Mouse (Mus musculus) ES-CJ7 (cell line): ENCODE data around the gene Efhd1.

Experiments used
- DNase-seq: peaks from one replicate; pipeline ENCODE4 v3.0.0; 2011; ENCODE audit warnings: low read depth, low spot score

Gene Efhd1

DNA sequence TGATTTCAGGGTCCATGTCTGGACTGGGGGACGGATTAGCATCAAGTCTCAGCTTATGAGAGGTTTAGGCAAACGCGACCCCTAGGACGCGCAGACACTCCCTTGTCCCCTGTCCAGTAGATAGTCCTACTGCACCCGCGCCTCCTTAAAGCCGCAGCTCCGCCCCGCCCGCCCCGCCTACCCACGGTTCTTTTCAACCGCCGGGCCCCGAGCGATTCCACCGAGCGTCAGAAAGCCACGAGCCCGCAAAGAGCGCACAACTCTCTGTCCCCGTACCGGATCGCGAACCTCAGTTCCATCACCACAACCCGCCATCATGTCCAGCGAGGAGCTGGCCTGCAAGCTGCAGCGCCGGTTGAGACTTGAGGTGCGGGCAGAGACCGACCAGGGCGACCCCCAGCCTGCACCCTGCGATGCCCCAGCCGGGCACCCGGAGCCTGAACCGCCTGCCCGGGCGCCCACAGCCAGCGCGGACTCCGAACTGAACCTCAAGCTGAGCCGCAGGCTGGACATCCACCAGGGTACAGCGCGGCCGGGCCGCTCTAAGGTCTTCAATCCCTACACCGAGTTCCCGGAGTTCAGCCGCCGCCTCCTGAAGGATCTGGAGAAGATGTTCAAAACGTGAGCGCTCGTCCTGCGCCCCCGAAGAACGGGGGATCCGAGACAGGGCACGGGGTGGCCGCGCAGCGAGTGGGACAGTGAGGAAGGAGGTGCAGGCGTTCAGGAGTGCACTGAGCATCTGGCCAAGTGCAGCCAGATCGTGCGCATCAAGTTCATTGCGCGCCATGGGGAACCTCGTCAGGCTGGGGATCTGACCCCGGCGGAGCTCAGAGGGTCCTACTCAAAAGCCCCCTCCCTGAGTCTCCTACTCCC is at the start of gene Efhd1:
Gene Efhd1 (plus strand): TSS at position 230 of the 873 bp plus-strand sequence.
- peak; percentile 48 for DNase-seq

DNA sequence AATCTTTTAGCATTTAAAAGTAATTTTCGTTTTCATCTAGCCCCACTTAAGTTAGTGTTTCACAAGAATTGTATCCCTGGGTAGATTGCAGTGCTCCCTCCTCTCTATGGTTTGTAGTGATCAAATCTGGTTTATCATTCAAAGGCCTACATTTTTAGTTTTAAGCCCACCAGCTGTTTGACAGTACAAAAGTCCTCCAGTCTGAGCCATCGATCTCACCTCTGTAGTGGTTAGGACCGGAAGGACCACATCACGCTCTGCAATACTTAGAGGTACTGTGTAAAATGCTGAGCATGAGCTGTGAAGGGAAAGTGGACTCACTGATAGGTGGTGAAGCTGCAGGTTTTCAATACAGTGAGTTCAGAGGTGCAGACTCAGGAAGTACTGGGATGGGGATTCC is 49.4 kb upstream of the Efhd1 start:
- no peak for DNase-seq

DNA sequence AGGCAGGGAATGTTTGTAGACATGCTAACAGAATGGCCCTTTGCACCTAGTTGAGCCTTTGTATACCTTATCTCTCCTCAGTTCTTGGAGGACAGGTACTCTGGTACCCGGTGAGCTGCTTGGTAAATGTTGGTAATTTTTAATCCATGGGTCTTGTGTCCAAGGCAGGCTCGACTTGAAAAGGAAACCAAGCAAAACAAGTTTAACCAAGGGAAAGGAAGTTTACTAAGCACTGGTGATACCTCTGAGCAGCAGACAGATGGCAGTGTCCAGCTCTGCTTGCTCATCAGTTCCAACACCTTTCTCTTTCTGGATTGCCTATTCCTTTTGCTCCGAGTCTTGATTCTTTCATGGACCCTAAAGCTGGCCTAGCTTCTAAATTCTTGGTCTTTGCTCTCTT is 46.2 kb upstream of the Efhd1 start:
- DNase-seq, result peak; percentile 79

DNA sequence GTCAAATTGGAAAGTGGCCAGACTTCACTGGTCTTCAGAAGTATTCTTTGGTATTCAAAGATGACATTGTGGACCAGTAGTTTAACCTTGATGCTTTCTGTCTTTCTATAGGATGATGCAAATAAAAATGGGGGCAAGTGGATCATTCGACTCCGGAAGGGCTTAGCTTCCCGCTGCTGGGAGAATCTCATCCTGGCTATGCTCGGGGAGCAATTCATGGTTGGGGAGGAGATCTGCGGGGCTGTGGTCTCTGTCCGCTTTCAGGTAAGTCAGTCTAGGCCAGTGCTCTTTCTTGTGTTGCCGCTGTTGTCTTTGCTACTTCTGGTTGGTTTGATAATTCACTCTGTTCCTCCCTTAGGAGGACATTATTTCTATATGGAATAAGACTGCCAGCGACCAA is 38.4 kb upstream of the Efhd1 start:
- DNase-seq, result peak; percentile 81

DNA sequence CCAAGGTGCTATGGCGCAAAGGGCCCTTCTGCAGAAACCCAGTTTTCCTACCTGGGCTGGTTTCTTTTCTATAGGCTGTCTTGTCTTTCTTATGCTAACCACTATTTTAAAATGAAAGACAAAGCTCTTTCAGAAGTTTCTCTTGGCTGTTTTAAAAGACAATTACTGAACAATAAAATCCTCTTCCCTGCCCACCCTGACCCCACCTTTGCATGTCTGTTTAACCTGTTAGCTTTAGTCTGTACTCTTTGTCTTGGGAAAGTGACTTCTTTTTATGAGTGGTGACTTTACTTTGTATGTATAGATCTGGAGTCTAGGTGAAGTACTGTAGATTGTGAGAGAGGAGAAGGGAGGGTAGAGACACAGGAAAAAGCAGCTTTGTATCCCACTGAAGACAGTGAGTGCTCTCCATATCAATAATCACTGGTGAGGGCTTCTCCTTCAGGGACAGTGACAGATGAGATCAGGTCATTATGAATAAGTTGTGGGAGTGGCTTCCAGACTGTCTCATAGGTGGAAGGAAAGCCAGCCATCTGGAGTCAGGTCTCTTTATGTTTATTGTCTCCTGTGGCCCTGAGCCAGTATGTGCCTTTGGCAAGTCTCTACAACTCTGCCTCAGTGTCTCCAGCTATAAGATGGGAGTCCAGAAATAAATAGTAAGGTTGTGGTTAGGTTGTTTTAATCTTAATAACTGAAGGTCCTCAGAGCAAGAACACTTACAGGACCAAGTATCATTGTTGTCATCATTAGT is 37.6 kb upstream of the Efhd1 start:
- peak; percentile 97 for DNase-seq

DNA sequence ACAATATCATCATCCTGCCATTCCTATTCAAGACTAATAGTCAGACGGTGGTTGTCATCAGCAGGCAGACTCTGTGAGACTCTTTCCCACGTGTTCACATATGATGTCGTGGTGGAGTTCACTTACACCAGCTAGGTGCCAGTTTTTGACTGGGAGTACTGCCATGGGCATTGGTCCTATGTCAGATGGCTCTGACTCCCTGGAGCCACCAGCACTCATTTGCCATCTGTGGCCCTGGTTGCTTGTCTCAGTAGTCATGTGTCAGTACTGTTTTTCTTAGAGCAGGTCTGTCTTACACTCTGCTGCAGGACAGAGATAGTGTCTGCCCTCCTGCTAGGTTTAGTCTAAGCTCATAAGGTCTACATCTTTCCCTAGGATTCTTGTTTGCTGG is 37.0 kb upstream of the Efhd1 start:
- peak; percentile 31 for DNase-seq

DNA sequence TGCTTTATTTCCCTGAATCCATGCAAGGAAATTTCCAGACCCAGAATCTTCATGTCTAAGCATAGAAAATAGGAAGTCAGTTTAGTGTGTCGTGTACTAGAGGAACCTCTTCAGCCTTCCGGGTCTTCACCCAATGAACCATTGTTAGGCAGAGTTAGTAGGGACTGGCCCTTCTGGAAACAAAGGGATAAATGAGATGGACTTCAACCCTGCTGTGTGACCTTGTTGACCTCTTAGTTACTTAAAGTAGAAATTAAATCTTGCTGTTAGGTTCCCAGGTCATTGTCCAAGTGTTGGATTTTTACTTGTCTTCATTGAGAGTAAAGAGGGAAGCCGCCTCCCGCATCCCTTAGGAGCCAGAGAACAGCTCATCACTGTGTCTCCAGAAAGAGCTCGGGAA is 33.6 kb upstream of the Efhd1 start:
- DNase-seq, result peak; percentile 94

DNA sequence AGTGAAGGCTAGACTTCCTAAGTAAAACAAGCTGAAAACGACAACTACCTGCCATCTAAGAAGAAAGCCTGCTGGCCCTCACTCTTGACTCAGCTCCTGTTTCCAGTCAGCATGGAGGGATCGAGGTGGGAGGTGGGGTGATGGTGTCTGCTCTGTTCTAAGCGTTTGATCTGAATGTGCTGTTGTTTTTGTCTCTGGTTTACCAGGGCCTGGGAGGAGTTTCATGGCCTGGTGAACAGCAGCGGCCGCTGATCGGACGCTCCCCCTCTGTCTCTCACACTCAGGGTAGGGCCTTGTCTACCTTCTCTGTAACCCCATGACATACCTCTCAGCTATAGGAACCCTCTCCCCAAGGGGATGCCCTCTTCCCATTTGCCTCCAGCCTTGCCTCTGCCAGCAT is 32.0 kb upstream of the Efhd1 start:
- DNase-seq, result peak; percentile 53

DNA sequence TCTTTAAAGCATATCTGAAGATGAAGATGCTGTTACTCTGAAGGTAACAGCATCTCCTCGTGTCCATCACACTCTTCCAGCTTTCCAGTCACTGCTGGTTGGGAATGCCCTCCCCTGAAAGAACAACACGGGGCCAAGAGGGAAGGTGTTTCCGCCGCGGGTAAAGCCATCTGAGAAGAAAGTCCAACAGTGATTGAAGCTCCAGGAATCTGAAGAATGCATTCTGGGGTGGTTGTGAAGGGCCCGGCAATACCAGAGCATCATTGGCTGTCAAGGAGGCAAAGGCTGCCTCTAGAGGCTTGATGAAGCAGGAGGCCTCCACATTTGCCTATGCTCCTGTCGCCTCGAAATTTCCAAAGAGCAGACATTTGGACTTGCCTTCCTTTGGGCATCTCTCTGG is 25.1 kb upstream of the Efhd1 start:
- DNase-seq, result peak; percentile 76

DNA sequence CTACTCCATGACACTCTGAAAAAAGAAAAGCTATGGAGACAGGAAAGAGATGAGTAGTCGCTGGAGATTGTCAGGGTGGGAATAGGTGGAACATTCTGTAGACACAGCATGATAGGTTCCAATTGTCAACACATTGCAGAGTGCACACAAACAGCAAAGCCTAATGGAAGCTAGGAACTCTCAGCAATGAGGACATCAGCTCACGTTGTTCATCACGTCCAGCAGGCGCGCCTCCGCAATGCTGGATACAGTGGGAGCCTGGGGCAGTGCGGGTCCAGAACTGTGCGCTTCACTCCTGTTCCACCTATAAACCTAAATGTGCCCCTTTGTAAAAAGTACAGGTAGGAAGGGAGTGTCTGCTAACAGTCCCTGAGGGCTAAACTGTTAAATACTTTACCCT is 21.1 kb upstream of the Efhd1 start:
- DNase-seq, result no peak

DNA sequence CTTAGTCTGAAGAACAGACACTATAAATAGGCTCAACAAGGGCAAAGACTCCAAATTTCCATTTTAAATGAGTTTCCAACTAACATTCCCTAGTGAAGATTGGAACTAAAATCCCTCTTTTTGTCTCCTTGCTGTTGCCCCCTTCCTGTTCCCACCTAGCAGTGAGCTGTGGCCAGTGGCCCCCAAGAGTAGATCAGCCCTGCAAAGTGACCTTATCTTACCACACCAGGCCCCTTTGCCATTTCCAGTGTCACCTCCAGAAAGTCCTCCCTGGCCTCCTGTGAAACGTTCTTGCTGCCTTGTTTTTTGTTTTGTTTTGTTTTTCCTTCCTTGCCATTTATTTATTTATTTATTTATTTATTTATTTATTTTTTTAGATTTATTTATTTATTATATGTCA is 18.7 kb upstream of the Efhd1 start:
- no peak for DNase-seq

DNA sequence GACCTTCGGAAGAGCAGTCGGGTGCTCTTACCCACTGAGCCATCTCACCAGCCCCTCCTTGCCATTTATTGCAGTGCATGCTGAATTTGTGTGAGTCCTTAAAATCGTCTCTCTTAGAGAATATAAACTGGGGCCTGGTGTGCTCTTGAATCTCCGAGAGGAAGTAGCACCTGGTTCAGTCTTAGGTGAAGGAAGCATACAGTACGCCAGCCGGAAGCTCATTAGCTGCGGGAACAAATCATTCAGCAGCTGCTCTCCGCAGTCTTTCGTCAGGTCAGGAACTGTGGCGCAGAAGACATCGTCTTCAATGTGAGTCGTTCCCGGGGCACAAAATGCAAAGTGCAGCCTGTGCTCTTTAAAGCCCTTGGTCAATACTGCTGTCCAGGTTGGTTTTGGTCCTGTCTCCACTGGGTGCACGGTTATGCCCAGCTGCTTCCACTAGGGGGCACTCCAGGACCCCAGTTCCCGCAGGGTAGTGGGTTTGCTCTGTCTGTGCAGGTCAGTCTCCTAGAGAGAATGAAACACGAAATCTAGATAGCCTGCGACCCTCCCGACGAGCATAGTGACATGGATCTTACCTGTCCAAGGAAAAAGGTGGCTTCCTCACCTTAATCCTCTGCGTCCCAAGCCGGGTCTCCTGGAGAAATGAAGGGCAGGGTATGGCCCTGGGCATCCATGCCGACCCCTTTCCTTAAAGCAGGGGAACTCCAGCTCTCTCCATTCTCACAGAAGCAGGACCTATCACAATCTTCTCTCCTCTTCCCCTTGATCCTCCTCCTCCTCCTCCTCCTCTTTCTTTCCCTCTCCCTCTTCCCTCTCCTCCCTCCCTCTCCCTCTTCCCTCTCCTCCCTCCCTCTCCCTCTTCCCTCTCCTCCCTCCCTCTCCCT is 18.0 kb upstream of the Efhd1 start:
- peak; percentile 90 for DNase-seq

DNA sequence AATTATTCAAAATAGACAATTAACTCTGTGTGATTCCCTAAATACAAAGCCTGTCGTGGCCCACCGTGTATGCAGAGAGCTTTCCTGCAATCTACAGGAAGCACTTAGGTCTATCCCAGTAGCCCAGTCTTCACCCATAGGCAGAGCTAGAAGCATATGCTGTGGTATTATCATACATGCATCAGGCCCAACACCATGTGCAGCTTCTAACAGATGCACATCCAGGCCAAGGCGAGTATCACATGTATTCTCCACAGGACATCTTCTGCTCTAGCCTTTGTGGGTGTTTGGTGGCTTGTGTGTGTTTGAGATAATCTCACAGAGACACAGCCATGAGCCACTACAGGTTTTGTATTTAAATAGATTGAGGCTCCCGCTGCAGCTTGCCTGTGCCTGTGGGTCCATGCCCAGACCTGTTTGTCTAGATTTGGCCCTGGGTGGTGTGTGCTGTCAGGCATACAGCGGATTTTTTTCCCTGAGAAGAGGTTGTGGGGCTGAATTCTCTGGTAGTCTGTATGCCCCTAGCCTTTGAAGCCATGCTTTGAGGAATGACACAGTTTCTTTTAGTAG is 12.0 kb upstream of the Efhd1 start:
- DNase-seq, result no peak

DNA sequence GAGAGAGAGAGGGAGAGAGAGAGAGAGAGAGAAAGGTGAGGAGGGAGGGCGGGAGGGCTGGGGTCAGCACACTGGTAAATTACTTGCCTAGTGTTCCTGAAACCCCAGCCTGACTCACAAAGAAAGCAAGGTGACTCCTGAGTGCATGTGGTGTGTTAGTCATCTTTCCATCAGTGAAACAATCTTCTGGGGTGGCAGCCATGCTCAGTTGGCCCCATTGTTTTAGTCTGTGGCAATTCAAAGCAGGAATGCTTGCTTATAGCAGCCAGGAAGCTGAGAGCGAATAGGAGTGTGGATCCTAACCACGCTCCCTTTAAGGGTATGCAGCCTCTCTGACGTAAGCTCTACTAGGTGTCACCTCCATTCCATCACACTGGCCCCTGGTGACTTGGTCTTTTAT is 9.0 kb upstream of the Efhd1 start:
- no peak for DNase-seq

DNA sequence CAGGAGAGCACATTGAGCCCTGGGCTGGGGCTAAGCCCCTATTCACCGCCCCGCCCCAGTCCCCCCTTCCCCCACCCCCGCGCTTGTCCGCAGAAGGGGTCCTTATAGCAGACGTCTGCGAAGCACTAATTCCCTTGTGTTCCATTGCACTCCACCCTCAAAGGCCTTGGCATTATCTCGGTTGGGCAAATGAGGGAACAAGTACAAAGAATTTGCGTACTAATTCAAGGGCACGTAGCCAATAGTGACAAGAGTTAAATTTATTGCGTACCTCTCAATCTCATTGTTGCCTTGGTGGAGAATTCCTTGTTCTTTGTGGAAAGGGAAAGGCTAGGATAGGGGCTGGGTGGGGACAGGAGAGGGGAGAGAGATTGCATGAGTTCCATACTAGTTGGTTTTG is 6.5 kb upstream of the Efhd1 start:
- no peak for DNase-seq

DNA sequence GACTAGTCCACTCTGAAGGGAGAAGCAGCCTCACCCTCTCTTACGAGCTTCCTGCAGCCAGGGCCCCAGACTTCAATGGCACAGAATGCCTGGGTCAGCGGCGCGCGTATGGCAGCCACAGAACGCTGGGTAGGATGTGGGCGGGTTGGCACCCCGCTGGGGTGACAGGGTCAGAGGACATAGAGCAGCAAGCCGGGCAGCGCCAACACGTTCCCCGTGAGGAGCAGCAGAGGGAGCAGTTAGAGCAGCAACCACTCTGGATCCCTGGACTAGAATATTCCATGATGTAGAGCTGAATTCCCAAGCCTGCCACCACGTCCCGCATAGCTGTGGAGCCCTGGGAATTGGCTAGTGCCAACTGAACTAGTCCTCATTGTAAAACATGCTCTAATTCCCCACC is 5.7 kb upstream of the Efhd1 start:
- DNase-seq, result peak; percentile 51

DNA sequence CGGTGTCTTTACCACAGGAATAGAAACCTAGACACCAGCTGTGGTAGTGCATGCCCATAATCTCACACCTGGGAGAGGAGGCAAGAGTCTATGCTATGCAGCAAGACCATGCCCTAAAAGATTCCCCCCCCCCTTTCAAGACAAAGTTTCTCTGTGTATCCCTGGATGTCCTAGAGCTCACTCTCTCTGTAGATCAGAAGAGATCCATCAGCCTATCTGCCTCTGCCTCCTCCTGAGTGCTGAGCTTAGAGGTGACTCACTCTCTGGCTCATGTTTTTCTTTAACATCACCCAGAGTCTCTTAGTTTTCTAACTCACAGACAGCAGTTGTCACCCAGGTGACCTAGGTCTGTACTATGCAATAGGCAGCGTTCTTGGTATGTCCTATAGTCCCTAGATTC is 4.8 kb upstream of the Efhd1 start:
- no peak for DNase-seq

DNA sequence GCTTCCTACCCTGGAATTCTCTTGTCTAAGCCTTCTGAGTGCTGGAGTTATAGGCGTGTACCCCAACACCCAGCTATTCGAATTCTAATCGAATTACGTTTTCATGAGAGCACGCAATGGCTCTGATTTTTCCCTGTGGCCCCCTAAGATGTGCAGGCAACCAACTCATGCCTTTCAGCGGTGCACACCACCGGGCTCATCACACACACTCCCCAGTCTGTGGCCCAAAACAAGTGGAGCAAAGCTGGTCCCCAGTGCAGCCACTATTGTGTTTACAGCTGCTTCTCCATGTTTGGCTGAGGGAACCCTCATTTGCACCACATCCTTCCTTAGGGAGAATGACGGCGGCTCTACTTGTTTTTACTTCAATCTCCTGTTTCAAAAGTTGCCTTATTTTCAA is 906 bp upstream of the Efhd1 start:
- no peak for DNase-seq

DNA sequence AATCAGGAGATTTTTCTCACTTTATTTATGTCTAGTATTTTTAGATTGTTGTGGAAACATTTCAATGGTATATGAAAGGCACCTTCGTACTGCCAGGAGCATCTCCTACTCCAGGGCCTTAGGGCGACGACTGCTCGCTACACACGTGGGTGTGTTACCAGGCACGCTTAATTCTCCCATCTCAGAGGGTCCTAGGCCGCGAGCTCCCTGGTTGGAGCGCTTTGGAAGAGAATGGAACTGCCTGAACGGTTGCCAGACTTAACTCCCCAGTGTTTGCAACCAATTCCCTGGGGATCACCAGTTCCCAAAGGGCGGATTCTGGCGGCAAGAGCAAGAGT is 398 bp upstream of the Efhd1 start:
- DNase-seq, result peak; percentile 56

DNA sequence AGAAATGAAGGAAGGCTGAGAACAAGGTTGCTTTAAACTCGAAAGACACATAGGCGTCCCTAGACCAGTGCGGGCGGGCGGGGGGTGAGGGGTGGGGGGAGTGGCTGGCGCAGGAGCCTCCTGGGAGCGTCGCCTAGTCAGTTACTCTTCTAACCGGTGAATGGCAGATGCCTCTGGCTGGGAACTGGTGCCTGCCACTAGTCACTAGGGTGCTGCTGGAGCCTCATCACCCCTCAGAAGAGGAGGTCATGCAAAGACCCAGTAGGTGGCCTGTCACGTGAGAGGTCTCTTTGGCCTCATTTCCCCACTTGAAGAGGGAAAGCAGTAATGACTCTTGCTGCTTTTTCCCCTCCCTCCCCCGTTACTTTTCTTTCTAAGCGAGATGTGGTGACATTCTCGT is 1.0 kb downstream of the Efhd1 start:
- peak; percentile 34 for DNase-seq

DNA sequence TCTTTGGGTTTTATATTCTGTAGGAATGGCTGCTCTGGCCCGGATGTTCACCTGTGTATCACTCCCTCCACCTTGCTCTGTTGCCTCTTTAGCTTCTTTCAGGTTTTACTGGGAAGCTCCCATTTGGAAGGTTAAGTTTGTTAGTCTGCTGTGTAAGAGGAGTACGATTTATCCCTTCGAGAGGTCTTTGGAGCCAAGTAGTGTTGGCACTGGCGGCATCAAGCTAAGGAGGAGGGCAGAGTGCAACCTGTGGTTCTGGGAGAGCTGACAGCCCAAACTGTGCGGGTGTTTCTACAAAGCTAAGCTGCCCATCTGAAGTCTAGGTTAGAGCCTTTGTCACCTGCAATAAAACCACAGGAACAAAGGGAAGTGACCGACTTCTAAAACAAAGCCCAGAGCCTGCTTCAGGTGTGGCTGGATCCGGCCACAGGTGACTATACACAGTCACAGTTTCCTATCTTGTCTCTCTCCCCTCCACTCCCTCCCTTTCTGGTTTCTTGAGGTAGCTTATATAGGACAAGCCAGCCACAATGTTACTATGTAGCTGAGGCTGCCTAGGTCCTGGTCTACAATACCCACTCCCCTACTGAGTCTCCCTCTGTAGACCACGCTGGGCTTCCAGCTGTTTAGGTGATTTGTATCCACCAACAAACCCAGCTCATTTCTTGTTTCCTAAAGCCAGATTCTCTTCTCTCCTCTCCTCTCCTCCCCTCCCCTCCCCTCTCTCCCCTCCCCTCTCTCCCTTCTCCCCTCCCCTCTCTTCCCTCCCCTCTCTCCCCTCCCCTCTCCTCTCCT is 2.3 kb downstream of the Efhd1 start:
- no peak for DNase-seq
